Mouse (Mus musculus): ENCODE data around the gene Endou. TPM values are rescaled to one million over a fixed set of nuclear protein-coding genes. Genes with fewer than 3 reads are reported as not detected.

The Endou gene
- polyA plus RNA-seq, 1 experiment from 2014 or later, result 0.12 TPM

DNA sequence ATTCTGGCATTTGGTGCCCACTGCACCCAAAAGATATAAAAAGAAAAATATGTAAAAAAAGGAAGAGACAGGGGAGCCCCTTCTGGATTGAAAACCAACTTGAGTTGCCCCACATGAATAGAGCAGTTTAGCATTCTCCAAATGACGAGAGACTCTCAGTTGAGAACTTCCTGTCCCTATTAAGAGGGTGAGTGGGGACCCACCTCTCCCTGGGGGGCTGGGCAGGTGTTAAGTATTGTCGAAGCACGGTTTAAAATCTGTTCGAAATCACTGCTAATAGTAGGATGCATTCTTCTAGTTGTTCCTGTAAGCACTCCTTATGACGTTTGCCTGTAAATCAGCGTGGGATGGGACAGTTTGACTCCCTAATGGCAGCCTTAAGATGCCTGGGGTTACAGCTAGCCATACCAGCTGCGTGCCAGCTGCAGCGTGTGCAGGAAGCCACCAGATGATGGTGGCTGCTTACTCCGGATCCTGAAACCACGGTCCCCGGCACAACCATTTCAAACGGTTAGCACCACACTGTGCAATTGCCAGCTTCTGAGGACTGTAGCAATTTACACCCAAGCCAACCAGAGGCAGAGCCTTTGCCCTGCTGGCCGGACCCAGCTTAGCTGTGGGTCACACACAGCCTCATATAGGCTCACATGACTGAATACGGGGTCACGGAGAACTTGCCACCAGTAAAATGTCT lies 10.0 kb downstream of the Endou start:
- Histone ChIP-seq H3K4me3 (no peak overlapping the region), H3K9me3 (no peaks in the 10 kb centered on the region), H3K36me3 (replicated peaks) (no peaks in the 10 kb centered on the region), H3K27ac (no peak overlapping the region), H3K27me3 (ENCODE audit: poor library complexity, severe bottlenecking) (no peaks in the 10 kb centered on the region), H3K4me1 (peaks cover 11% of the 10 kb centered on the region; the same call in 1 of the 2 replicates)
- 85% methylated on average over 15 of the region's 15 CpGs for WGBS
- no peak for DNase-seq (ENCODE audit: extremely low spot score, low spot score)

GRCm38 (mm10) chr15:97720026-97720675 lies 11.0 kb downstream of the Endou start:
- Histone ChIP-seq H3K27me3 (ENCODE audit: poor library complexity, severe bottlenecking) (no peaks in the 10 kb centered on the region), H3K36me3 (replicated peaks) (no peaks in the 10 kb centered on the region), H3K4me1 (peaks cover 11% of the 10 kb centered on the region; the same call in 1 of the 2 replicates), H3K27ac (no peak overlapping the region), H3K4me3 (no peak overlapping the region), H3K9me3 (no peaks in the 10 kb centered on the region)
- no peak for DNase-seq (ENCODE audit: extremely low spot score, low spot score)
- WGBS, result 82% methylated on average over 12 of the region's 12 CpGs

- Histone ChIP-seq H3K4me1 (peaks cover 11% of the 10 kb centered on the region; the same call in 1 of the 2 replicates), H3K36me3 (replicated peaks) (no peaks in the 10 kb centered on the region), H3K27ac (no peak overlapping the region), H3K9me3 (no peaks in the 10 kb centered on the region), H3K27me3 (ENCODE audit: poor library complexity, severe bottlenecking) (no peaks in the 10 kb centered on the region), H3K4me3 (no peak overlapping the region)
- DNase-seq (ENCODE audit: extremely low spot score, low spot score), result no peak
- WGBS, result 89% methylated on average over 12 of the region's 12 CpGs
Observed at GRCm38 (mm10) chr15:97719494-97719893, 11.6 kb downstream of the Endou start.

DNA sequence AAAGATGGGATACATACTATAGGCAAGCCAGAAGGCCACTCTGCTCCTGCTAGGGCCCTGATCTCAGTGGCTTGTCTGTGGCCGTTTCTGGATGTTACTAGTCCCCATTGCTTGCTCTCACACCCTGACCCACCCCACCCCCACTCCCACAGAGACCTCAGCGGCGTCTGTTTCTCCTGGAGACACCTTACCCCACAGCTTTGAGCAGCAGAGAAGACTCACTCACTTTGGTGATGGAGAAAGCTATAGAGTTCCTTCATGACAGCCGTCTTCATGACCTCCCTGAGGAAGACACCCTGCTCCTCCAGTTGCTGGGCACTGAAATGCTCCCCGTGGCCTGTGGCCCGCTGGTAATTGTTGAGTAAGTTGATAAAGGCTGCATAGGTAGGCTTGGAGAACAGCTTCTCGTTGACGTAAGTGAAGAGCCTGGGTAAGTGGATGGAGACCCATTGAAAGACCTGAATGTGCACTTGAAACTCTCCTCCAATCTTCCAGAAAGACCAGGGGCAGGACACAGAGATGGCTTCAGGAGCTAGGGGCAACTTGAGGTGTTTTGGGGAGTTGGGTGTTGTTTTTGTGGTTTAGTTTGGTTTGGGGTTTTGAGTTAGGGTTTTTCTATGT lies 12.5 kb downstream of the Endou start:
- H3K27me3 ChIP-seq (ENCODE audit: poor library complexity, severe bottlenecking), result no peaks in the 10 kb centered on the region
- DNase-seq (ENCODE audit: extremely low spot score, low spot score), result no peak
- H3K9me3 ChIP-seq, result no peaks in the 10 kb centered on the region
- 87% methylated on average over 8 of the region's 8 CpGs for WGBS
- H3K4me1 ChIP-seq, result peaks cover 11% of the 10 kb centered on the region; the same call in 1 of the 2 replicates
- H3K4me3 ChIP-seq, result no peak overlapping the region
- H3K27ac ChIP-seq, result no peak overlapping the region
- H3K36me3 ChIP-seq (replicated peaks), result no peaks in the 10 kb centered on the region

DNA sequence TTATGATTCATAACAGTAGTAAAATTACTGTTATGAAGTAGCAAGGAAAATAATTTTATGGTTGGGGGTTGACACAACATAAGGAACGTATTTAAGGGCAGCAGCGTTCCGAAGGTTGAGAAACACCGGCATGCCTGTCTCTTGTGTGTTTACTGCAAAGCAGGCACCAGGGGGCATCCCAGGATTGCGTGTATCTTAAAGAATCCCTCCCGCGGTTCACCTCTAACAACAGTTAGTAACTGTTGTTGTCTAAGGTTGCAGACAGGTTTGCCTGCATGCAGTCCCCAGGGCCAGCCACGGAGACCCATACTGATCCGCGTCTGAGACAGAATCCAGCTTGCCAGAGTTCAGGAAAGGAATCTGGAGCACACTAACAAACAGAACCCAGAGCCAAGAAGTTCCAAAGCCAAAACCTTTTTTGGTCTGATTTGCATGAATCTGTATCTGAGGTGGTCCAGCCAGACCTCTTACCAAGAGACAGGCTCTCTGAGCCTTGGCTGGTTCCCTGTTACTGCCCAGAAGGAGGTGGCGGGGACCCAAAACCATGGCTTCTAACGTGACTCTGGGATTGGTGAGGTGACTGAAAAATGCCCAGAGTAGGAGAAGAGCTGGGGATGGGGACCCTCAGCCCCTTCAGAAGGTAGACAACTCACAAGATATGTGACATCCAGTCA lies 13.1 kb downstream of the Endou start:
- no peak overlapping the region for H3K27ac ChIP-seq
- H3K27me3 ChIP-seq (ENCODE audit: poor library complexity, severe bottlenecking), result no peaks in the 10 kb centered on the region
- H3K4me1 ChIP-seq, result peaks cover 17% of the 10 kb centered on the region; the same call in 1 of the 2 replicates
- no peaks in the 10 kb centered on the region for H3K9me3 ChIP-seq
- no peaks in the 10 kb centered on the region for H3K36me3 ChIP-seq (replicated peaks)
- 36% methylated on average over 12 of the region's 12 CpGs for WGBS
- H3K4me3 ChIP-seq, result no peak overlapping the region
- peak; percentile 53 for DNase-seq (ENCODE audit: extremely low spot score, low spot score)

GRCm38 (mm10) chr15:97716782-97717181 lies 14.4 kb downstream of the Endou start:
- 94% methylated on average over 11 of the region's 11 CpGs for WGBS
- H3K4me3 ChIP-seq, result no peak overlapping the region
- H3K4me1 ChIP-seq, result peaks cover 13% of the 10 kb centered on the region; the same call in 1 of the 2 replicates
- H3K27me3 ChIP-seq (ENCODE audit: poor library complexity, severe bottlenecking), result no peaks in the 10 kb centered on the region; the same call in 1 of the 2 replicates
- no peaks in the 10 kb centered on the region for H3K36me3 ChIP-seq (replicated peaks)
- no peak for DNase-seq (ENCODE audit: extremely low spot score, low spot score)
- H3K9me3 ChIP-seq, result no peaks in the 10 kb centered on the region
- H3K27ac ChIP-seq, result no peak overlapping the region

- DNase-seq (ENCODE audit: extremely low spot score, low spot score), result no peak
- H3K36me3 ChIP-seq (replicated peaks), result no peaks in the 10 kb centered on the region
- 98% methylated on average over 1 of the region's 1 CpGs for WGBS
Observed at GRCm38 (mm10) chr15:97715734-97716133, 15.4 kb downstream of the Endou start.

DNA sequence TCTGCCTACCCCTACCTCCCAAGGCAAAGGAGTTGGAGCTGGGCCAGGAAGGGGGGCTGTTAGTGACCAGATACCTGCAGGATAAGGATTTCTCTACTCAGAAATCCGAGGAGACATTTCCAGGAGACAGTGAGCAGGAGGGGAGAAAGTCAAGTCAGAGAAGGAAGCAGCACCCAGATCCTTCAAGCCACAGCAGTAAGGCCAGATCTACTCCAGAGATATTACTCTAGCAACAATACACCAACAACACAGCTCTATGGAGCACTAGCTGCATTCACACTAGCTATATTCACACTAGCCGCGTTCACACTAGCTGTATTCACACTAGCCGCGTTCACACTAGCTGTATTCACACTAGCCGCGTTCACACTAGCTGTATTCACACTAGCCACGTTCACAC lies 16.1 kb downstream of the Endou start:
- Histone ChIP-seq H3K36me3 (replicated peaks) (no peaks in the 10 kb centered on the region), H3K27me3 (ENCODE audit: poor library complexity, severe bottlenecking) (no peaks in the 10 kb centered on the region; the same call in 1 of the 2 replicates), H3K27ac (no peak overlapping the region), H3K4me3 (no peak overlapping the region), H3K4me1 (peaks cover 10% of the 10 kb centered on the region; the same call in 1 of the 2 replicates), H3K9me3 (no peaks in the 10 kb centered on the region)
- WGBS, result 93% methylated on average over 8 of the region's 8 CpGs
- DNase-seq (ENCODE audit: extremely low spot score, low spot score), result no peak

More at GRCm38 (mm10) chr15:97715734-97716133, 15.4 kb downstream of the Endou start:
- Histone ChIP-seq H3K4me1 (peaks cover 13% of the 10 kb centered on the region; the same call in 1 of the 2 replicates), H3K9me3 (no peaks in the 10 kb centered on the region), H3K27ac (no peak overlapping the region), H3K4me3 (no peak overlapping the region), H3K27me3 (ENCODE audit: poor library complexity, severe bottlenecking) (no peaks in the 10 kb centered on the region; the same call in 1 of the 2 replicates)

GRCm38 (mm10) chr15:97712546-97712945 lies 18.6 kb downstream of the Endou start:
- H3K27ac ChIP-seq, result no peak overlapping the region
- DNase-seq (ENCODE audit: extremely low spot score, low spot score), result no peak
- no peaks in the 10 kb centered on the region; the same call in 1 of the 2 replicates for H3K27me3 ChIP-seq (ENCODE audit: poor library complexity, severe bottlenecking)
- no peak overlapping the region for H3K4me3 ChIP-seq
- peaks cover 6% of the 10 kb centered on the region; the same call in 1 of the 2 replicates for H3K4me1 ChIP-seq
- no peaks in the 10 kb centered on the region for H3K36me3 ChIP-seq (replicated peaks)
- 77% methylated on average over 6 of the region's 6 CpGs for WGBS
- no peaks in the 10 kb centered on the region for H3K9me3 ChIP-seq

DNA sequence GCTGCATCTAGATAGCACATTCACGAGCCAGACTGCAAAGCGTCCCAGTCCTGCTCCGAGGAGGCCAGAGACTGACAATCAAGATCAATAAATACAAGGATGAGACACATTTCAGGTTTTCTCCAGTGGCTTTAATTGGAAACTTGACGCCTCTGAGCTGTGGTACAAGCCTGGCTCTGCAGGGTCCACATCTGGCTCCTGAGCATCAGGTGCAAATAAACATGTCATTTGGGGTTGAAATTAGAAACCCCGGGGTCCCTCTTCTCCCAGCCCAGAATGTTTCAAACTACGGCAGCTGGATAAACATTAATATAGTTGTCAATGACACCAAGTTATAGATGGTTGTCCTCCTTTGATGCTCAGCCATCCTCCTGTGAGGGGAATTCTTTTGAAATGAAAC lies 20.2 kb downstream of the Endou start:
- Histone ChIP-seq H3K27me3 (ENCODE audit: poor library complexity, severe bottlenecking) (no peaks in the 10 kb centered on the region; the same call in 1 of the 2 replicates), H3K9me3 (no peaks in the 10 kb centered on the region), H3K27ac (no peak overlapping the region), H3K4me3 (no peak overlapping the region), H3K36me3 (replicated peaks) (no peaks in the 10 kb centered on the region), H3K4me1 (peaks cover 12% of the 10 kb centered on the region; the same call in 1 of the 2 replicates)
- no peak for DNase-seq (ENCODE audit: extremely low spot score, low spot score)
- 81% methylated on average over 6 of the region's 6 CpGs for WGBS

GRCm38 (mm10) chr15:97705211-97706050 lies 25.7 kb downstream of the Endou start, which contains the start of gene Rpap3:
Gene Rpap3, minus strand, starts transcription at chr15:97705825.
- peak within 1 kb of the TSS; percentile 97 for H3K4me3 ChIP-seq
- H3K27me3 ChIP-seq (ENCODE audit: poor library complexity, severe bottlenecking), result no peaks in the 10 kb centered on the region
- peaks cover 33% of the 10 kb centered on the region for H3K36me3 ChIP-seq (replicated peaks)
- WGBS, result under 1% methylated on average over 71 of the region's 71 CpGs
- peak within 1 kb of the TSS; percentile 94 for H3K27ac ChIP-seq
- H3K9me3 ChIP-seq, result no peaks in the 10 kb centered on the region
- DNase-seq (ENCODE audit: extremely low spot score, low spot score), result peak; percentile 80
- H3K4me1 ChIP-seq, result peaks cover 21% of the 10 kb centered on the region

DNA sequence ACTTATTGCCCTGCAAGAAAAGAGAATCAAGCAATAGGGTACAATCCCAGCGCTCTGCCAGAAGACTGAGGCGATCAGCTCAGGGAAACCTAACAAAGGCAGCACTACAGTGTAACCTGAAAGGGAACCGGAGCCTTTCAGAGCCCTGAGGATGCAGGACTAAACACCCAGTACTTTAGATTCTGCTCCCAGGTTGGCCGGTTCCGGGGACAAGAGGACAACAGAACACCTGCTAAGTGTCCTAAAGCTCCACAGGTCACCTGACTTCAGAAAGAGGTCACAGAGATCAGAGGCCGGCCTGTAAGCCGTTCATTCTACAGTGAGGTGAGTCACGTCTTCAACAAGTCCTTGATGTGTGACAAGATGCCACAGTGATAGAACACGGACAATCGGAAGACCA lies 34.5 kb downstream of the Endou start:
- 92% methylated on average over 10 of the region's 10 CpGs for WGBS
- Histone ChIP-seq H3K4me1 (no peaks in the 10 kb centered on the region), H3K36me3 (replicated peaks) (peaks cover 99% of the 10 kb centered on the region), H3K9me3 (no peaks in the 10 kb centered on the region), H3K27ac (no peak overlapping the region), H3K4me3 (no peak overlapping the region), H3K27me3 (ENCODE audit: poor library complexity, severe bottlenecking) (no peaks in the 10 kb centered on the region)
- DNase-seq (ENCODE audit: extremely low spot score, low spot score), result no peak

All from forebrain, embryonic 10.5 days (tissue).